Mouse (Mus musculus) cerebellum, adult 11-12 months (tissue): ENCODE results near the gene Lrrc8e.

Experiments used
- DNase-seq: peaks from one replicate; pipeline ENCODE4 v3.0.0; 2022

Gene Lrrc8e

DNA sequence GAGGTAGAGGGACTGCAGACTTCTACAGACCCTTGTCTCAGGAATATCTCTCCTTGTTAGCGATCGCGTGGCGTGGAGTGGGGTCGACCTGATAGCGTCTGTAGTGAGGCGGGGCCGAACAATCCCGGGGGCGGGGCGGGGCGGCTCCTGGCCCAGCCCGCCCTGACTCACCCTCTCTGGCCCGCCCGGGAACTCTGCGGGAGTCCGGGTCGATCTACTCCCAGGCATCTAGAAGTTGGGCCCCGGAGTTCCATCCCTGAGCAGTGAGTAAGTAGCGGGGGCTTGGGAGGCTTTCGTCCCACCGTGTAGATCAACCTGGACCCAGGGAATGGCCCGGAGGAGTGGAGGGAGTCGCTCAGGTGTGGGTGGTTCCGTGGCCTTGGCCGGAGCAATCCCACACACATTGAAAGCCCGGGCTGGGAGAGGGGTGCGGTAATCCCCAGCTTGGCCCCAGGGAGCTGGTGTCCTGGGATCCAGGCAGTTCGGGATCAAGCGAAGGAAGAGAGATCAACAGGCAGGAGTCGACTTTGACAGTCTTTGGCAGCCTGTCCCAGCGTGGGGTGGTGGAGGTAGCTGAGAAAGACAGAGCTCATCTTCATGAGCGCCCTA is at the start of gene Lrrc8e:
Gene Lrrc8e (plus strand): TSS at position 89 of the 609 bp plus-strand sequence.
- no peak for DNase-seq

DNA sequence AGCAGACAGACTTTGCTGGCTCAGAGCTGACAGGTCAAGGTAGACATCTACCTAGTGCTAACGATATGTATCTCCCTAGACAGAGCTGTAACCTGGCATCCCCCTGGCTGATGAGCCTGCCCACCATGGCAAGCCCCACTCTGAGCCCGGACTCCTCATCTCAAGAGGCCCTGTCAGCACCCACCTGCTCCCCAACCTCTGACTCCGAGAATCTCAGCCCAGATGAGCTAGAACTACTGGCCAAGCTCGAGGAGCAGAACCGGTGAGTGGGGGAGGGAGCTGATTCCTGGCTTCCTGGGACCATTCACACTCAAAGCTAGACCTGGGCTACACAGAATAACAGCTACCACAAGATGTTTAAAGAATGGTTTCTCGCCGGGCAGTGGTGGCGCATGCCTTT is 43.2 kb upstream of the Lrrc8e start:
- DNase-seq: no peak

DNA sequence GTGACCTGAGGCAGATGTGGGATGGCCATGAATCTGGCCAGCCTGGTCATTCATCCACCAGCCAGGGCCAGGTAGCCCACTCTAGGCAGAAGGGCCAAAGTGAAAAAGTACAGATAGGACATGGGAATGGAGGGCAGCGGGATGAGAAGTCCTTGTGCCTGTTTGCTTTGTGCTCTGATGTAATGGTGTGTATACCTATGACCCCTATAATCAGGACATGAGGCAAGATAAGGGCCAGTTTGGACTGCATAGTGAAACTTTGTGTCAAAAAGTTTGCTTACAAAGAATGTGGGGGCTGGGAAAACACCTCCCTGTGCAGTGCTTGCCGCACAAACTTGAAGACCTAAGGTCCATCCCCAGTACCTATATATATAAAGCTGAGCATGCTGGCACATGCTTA is 40.5 kb upstream of the Lrrc8e start:
- DNase-seq: no peak

DNA sequence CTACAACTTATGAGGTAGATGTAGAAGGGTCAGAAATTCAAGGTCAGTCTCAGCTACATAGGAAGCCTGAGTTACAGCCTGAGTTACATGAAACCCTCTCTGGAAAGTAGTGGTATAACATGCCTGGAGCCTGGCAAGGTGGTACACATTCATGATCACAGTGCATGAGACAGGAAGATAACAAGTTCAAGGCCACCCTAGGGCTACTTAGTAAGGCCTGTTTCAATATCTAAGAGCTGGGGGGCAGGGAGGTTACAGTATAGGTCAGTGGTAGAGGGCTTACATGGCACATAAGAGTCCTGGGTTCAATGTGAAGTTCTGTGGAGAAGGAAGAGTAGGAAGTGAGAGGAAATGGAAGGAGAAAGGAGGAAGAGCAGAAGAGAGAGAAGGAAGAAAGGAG is 38.0 kb upstream of the Lrrc8e start:
- DNase-seq: no peak

DNA sequence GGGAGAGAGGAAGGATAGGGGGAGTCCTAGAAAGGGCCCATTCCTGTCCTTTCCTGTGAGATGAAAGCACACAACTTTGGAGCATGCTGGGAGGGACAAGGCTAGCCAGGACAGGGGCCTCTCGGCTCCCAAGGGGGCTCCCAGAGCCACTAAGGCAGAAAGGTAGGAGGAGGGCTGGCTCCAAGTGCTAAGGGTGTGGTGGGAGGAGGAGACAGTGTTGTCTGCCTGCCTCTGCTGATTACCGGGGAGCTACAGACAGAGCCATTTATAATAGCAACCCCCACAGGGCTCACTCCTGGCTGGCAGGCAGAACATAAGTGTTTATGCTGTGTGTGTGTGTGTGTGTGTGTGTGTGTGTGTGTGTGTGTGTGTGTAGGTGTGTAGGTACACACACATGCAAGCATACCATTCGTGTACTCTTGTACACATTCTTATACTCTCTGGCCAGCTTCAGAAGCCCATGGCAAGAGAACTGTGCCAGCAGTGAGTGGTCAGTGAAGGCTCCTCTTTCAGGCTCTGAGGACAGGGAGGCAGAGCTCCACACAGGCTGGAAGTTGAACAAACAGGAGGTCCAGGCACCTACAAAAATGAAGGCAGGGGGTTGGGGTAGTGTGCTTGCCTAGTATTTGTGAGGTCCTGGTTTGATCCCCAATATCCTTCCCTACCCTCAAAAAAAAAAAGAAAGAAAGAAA is 37.5 kb upstream of the Lrrc8e start:
- DNase-seq: no peak

DNA sequence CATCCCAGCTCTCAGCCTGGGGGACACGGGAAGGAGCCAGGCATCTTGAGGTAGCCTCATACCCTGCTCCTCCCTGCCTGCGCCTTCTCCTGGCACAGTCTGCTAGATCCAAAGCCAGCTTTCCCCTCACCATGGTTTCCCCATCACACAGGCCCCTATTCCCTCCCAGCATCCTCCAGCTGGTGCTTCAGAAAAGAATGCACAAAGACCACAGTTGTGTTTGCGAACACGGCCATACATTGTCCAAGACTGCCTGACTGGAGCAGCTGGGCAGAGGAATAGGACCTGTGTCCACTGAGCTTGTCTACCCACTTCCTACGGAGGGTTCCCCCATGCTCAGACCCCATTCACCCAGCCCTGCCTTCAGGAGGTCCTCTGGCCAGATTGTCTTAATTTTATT is 34.3 kb upstream of the Lrrc8e start:
- DNase-seq: peak; percentile 31

DNA sequence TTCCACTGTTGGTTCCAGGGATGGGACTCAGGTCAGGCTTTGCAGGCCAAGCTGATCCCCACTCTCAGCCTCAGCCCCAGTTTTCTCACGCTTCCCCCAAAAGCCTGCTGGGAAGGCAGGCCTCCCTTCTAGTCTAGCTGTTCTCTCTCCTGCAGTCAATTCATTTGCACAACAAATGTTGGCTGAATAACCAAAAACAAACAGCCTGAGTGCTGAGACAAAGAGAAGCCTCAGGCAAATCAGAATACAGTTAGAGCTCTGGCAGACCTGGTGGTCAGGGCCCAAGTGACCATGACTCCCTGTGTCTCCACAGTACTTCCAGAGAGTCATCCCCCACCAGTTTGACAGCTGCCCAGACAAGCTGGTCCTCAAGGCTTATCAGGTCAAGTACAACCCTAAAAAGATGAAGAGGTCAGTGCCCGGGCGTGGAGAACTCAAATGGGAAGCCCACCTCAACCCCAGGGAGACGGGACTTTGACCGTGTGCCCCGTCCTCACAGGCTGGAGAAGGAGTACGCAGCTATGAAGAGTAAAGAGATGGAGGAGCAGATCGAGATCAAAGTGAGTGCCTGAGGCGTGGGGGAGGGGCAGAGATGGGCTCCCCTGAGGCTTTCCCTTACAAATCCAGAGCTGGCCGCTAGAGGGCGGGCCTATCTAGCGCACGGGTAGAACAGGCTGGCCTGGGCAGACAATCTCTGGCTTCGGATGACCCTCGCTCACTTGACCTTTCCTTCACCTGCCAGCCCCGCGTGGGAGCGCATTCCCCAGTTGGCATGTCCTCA is 33.6 kb upstream of the Lrrc8e start:
- DNase-seq: peak; percentile 84

DNA sequence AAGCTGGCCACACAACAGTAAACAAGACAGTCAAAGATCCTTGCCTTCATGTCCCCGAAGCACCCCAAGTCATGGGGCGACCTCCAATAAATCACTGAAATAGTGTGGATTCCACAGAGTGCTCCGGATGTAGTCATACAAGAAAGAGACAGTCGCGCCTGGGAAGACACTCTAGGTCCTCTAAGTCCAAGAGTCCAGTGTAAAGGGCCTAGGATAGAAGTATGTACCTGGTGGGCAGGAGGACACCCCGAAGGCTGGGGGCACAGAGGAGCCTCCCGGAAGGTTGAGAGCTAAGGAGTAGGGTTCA is 33.1 kb upstream of the Lrrc8e start:
- DNase-seq: no peak

DNA sequence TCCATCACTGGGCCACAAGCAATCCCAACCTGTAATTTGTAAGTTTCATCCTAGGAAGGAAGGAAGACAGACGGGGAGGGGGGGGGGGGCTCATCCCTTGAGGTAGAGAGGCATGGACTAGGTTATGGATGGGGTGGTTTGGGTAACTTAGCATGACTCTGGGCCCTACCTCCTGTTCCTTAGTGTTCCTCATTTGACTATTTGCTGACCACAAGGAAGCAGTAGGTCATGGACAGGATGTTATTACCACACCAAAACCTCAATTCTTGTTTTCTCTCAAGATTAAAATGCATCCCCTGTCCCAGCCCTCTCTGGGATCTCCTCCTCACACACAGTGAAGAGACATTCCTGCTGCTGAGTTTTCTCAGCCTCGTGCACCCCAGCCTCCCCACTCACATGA is 25.3 kb upstream of the Lrrc8e start:
- DNase-seq: no peak

DNA sequence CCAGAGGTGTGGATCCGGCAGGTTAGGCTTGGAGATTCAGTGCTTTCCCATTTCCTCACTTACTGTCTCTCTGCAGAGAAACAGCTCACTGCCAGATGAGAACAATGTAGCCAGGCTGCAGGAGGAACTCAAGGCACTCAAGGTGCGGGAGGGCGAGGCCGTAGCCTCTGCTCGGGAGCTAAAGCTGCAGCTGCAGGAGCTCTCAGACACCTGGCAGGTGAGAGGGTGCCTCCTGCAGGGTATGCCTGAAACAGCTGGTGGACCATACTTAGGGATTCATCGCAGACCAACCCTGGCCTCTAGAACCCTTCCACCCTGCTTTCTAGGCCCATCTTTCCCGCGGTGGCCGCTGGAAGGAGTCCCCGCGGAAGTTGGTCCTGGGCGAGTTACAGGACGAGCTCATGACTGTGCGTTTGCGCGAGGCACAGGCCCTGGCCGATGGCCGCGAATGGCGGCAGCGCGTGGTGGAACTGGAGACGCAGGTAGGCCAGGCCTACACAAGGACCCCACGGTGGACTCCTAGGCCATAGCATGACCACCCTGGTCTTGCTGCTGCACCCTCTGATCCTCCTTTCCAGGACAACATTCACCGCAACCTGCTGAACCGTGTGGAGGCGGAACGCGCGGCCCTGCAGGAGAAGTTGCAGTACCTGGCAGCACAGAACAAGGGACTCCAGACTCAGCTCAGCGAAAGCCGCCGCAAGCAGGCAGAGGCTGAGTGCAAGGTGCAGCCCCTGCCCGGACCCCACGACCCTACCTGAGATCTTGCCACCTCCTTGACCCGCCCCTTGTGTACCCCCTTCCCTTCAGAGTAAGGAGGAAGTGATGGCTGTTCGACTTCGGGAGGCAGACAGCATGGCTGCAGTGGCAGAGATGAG is 21.1 kb upstream of the Lrrc8e start:
- DNase-seq: no peak

DNA sequence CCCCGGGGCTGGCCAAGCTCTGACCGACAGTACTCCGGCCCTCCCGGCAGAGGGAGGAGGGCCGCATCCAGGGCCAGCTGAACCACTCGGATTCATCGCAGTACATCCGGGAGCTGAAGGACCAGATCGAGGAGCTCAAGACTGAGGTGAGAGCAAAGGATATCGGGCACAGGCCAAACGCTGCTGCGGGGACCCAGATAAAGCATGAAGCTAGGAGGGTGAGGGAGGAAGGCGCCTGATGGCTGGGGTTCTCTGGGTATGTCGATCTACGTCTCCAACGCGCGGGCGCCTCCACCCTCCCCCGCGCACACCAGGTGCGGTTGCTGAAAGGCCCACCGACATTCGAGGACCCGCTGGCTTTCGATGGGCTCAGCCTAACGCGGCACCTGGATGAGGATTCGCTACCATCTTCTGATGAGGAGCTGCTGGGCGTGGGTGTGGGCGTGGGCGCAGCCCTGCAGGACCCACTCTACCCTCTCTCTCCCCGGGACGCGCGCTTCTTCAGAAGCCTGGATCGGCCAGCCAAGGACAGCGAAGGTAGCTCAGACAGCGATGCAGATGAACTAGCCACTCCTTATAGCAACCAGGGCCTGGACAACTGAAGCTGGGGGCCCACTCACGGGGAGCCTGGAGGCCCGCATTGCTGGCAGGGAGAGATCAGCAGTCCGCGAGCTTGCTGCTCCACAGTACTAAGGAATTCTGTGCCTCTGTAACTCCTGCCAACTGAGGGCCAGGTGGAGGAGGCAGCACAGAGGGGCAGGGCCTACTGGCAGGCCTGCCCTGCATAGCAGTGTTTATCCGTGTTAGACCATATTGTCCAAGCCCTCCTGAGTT is 20.2 kb upstream of the Lrrc8e start:
- DNase-seq: peak; percentile 57

DNA sequence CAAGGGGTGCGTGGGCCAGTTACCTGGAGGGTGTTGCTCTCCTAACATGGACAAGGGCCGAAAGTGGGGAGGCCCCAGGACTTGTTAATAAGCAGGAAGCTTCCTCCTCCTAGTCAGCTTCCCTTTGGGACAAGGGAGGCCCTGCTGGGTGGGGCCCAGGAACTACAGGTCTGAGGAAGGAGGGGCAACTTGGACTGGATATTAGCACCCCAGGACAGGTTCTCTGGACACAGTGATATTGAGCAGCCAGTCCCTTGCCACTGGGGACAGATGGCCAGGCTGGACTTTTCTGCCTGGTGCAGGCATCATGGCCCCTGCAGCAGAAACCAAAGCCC is 19.6 kb upstream of the Lrrc8e start:
- no peak for DNase-seq

DNA sequence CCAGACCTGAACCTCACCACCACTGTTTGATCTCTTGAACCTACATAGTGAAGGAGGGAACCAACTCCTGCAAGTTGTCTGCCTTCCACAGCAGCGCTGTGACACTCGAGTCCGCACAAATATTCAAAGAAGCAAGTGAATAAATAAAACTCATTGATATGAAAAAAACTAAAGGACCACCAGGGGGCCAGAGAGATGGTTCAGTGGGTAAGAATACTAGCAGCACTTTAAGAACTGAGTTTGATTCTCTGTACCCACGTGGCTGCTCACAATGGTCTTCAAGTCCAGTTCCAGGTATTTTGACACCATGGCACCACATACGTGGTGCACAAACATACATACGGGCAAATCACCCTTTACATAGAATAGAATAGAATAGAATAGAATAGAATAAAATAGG is 15.5 kb upstream of the Lrrc8e start:
- no peak for DNase-seq

DNA sequence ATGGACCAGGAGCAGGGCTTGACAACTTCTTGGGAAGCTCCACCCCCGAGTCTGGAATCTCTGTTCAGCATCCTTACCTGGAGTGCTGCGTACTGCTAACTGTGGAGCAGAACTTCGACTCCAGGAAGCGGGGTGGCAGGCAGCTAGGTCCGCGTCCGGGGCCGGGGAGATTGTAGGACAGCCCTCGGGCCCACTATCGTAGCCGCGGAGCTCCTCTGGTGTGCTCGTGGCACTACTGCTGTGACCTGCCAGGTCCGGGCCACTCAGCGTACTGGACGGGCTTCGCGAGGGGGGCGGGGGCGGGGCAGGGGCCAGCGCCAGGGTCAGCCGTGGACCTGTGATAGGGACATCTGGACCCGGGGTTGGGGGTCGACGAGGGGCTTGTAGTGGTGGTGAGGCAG is 13.8 kb upstream of the Lrrc8e start:
- DNase-seq: no peak

DNA sequence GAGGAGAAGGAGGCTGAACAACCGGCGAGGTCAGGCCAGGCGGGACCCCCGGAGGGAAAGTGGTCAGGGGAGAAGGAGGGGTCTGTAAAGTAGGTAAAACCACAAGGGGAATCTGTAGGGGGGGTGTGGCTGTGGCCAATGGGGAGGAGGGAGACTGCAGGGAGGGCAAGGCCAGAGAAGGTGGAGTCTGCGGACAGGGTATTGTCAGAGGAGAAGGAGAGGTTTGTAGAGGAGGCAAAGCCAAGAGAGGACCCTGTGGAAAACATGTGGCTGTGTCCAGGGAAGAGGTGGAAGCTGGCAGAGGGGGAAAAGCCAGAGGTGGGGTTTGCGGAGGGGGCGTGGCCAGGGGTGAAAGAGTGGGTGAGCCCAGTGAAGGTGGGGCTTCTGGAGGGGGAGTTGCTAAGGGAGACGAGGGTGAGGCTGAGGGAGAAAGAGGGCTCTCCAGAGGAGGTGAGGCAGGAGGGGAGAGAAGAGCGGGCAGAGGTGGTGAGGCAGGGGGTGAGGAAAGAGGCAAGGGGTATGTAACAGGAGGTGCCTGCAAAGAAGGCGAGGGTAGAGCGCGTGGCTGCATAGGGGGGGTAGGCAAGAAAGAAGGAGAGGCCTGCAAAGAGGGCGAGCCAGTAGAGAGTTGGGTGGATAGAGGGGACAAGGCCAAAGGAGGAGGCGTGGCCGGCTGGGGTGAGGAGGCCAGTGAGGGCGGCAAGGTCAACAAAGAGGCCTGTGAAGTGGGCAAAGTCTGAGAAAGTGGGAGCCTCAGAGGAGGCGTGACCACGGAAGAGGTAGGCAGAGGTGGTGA is 13.2 kb upstream of the Lrrc8e start:
- peak; percentile 52 for DNase-seq

DNA sequence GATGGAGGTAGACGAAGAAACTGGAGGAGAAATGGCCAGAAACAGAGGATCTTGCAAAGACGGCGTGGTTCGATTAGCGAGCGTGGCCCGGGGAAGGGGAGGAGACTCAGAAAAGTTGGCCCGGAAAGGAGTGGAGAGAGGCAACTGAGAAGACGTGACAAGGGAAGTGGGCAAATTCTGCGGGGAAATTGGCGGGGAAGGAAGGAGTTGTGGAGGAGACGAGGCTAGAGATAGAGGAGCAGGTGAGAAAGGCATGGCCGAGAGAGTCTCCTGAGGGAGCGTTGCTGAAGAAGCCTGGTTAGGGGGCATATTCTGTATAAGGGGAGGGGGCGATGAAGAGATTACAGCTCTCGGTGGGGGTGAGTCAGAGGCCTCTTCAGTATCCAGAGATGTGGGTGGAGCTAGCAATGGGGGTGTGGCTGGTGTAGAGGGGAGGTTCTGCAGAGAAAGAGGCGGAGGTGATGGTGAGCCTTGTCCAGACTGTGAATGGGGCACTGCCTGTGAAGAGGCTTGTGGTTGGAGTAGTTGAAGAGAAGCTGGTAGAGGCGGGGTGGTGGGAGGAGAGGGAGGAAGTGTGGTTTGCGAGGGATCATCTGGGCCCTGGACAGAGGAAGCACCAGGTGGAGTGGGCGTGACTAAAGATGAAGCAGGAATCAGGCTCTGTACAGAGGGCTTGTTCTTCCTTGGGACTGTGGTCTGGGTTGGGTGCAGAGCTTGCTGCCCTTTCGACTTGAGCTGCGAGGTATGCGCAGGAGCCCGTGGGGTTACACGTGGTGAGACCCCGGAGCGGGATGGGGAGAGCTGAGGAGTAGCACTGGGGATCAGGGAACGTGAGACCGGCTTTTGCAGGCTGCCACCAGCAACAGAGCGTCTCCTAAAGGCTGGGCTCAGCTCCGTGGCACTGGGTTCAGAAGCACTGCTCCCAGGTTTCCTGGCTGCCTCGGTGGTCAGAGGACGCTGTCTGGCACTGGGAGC is 12.3 kb upstream of the Lrrc8e start:
- DNase-seq: peak; percentile 36

DNA sequence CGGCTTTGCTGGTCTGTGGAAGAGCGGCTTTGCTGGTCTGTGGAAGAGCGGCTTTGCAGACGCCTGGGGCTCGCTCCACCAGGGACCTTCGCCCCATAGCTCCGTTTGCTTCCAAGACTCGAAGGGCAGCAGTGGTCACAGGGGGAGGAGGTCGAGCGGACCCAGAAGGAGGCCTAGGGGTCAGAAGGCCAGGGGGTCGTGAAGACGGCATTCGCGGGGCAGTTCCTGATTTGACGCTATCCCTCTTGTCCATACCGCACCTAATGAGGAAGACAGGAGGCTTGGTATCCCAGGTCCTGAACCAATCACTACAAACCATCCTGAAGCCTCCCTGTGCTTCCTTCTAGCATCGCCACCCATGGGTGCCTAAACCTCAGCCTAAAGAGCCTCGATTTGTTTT is 10.3 kb upstream of the Lrrc8e start:
- DNase-seq: peak; percentile 37

DNA sequence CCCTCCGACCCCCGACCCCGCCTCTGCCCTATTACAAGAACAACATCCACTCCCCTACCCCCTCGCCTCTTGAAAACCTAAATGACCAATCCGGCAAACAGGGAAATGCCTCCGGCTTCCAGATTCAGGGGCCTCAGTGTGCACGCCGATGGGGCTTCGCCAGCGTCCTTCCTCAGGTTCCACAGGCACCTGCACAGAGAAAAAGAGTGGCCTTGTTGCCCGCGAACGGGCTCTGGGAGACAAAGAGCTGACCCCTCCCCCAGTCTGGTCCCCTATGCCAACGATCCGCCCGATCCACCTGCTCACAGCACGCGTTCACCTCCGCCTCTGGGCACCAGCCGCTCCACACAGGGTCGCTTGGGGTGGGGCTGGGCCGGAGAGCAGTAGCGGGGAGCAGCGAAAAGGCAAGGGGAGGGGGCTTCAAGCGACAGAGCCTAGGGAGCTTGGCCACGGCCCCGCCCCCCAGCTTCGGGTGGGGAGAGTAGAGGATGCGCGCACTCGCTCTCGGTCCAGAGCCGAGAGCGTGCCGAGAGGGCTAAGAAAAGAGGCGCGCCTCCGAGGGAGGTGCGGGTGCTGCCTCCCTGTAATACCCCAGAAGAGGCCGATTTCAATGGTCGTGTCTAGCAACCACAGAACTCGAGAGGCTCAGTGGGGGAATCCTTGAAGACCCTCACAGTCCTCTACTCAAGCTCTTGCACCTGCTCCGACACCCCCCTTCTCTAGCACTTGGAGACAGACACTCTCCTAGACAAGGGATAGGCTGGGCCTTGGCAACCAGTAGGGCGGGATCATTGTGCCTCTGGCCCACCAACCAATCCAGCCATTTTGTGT is 9.6 kb upstream of the Lrrc8e start, which contains the start of gene Prr36:
Gene Prr36 (minus strand): TSS at position 669 of the 831 bp plus-strand sequence.
- peak; percentile 77 for DNase-seq

DNA sequence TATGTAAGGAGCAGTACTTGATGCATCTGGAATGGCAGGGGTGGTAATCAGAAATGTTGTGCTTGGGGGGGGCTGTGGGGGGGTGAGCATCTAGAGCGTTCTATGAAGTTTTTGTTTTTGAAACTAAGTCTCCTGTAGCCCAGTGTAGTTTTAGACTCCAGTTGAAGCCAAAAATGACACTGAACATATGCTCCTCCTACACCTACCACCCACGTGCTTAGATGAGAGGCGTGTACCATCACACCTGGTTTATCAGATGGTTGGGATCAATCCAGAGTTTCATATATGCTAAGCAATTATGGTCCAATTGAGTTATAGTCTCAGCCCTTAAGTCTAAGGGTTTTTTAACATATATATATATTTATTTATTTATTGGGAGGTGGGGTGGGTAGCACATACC is 7.0 kb upstream of the Lrrc8e start:
- DNase-seq: no peak
